Mouse (Mus musculus) heart, postnatal 0 days (tissue): ENCODE data around the gene Ros1. TPM values are rescaled to one million over a fixed set of nuclear protein-coding genes. Genes with fewer than 3 reads are reported as not detected.

Experiments
- ATAC-seq: fragments of 200-750 bp; cut with Nextera tagmentation; 2 replicates; pipeline ENCODE4 v1.8.0; 2017; ENCODE audit warnings: low read depth, moderate number of reproducible peaks, moderate library complexity; ENCODE audit not compliant: insufficient read depth
- DNase-seq: peaks from one replicate; pipeline ENCODE4 v3.0.0-alpha.2; 2016; ENCODE audit warnings: low spot score
- H3K27ac ChIP-seq: fragments of 300-500 bp; sonication (generic); 2 replicates; pipeline ENCODE4 v1.5.1; 2014; ENCODE audit warnings: low read depth, mild to moderate bottlenecking
- H3K27me3 ChIP-seq: fragments of 300-500 bp; sonication (generic); 2 replicates; pipeline ENCODE4 v1.6.1; 2014; ENCODE audit warnings: low read length, mixed read lengths; ENCODE audit not compliant: control insufficient read depth, insufficient read depth
- H3K36me3 ChIP-seq: fragments of 300-500 bp; sonication (generic); replicated peaks from 2 replicates; pipeline ENCODE4 v1.6.1; 2014; ENCODE audit warnings: low read length, mixed read lengths; ENCODE audit not compliant: control insufficient read depth, insufficient read depth
- H3K4me1 ChIP-seq: fragments of 300-500 bp; sonication (generic); 2 replicates; pipeline ENCODE4 v1.6.1; 2014; ENCODE audit warnings: antibody characterized with exemption; ENCODE audit not compliant: control insufficient read depth, insufficient read depth
- H3K4me2 ChIP-seq: fragments of 300-500 bp; sonication (generic); 2 replicates; pipeline ENCODE4 v1.6.1; 2014; ENCODE audit warnings: low read depth, mild to moderate bottlenecking, low read length, moderate library complexity
- H3K4me3 ChIP-seq: fragments of 300-500 bp; sonication (generic); 2 replicates; pipeline ENCODE4 v1.5.1; 2014; ENCODE audit warnings: low read depth, low read length
- H3K9ac ChIP-seq: fragments of 300-500 bp; sonication (generic); replicated peaks from 2 replicates; pipeline ENCODE4 v1.6.1; 2014; ENCODE audit warnings: low read depth, low read length, mixed read lengths
- H3K9me3 ChIP-seq: fragments of 300-500 bp; sonication (generic); replicated peaks from 2 replicates; pipeline ENCODE4 v1.6.1; 2016; ENCODE audit warnings: low read length; ENCODE audit not compliant: control insufficient read depth
- CTCF ChIP-seq: IDR thresholded peaks from 2 replicates; pipeline ENCODE4 v1.5.1; 2016; ENCODE audit warnings: antibody characterized with exemption, control low read depth, low read depth
- EP300 ChIP-seq: IDR thresholded peaks from 2 replicates; pipeline ENCODE4 v1.6.1; 2016; ENCODE audit warnings: antibody characterized with exemption, low read depth
- WGBS: fragments of 180-500 bp; shearing (Covaris S2); extraction: QIAGEN DNeasy Blood & Tissue Kit; methylation state at CpG from one replicate; pipeline ENCODE4 v1.1.7; 2014; 5-methylcytosine and 5-hydroxymethylcytosine counted together
- polyA plus RNA-seq: library from polyadenylated mRNA; unstranded; fragments of >200 nt; fragmentation: Nextera tagmentation; extraction: Ambion mirVana; gene quantifications from 2 replicates; pipeline ENCODE4 v1.2.1, GENCODE M21; 2015
- total RNA-seq: library from RNA; depleted of rRNA; stranded (reverse); fragments of >200 nt; gene quantifications from 2 replicates; pipeline ENCODE4 v1.2.3, GENCODE M21; 2014; ENCODE audit warnings: low replicate concordance

The Ros1 gene
- total and polyA plus RNA-seq, 2 experiments from 2014 or later = not detected

DNA sequence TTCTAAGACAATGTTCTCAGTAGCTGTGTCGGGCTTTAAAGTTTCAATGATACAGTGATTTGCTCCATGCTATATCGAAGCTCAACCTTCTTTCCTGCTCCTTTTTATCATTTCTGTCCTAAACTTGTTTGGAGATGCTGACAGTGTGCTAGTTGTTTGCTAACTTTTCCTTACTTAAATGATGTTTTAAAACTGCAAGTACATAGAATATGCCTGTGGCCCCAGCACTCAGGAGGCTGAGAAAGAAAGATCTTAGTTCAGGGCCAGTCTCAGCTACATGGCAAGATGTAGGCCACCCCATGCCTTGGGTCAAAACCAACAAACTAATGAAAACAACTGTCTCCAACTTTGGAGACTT lies 171.0 kb downstream of the Ros1 start:
- WGBS = 33% methylated on average over 2 of the region's 2 CpGs
- TF ChIP-seq CTCF (no peak), EP300 (no peak)
- Histone ChIP-seq H3K36me3 (no peaks in the 10 kb centered on the region), H3K4me1 (peaks cover 14% of the 10 kb centered on the region; the same call in 1 of the 2 replicates), H3K4me3 (no peak overlapping the region), H3K27me3 (peaks cover 95% of the 10 kb centered on the region), H3K9me3 (no peaks in the 10 kb centered on the region), H3K4me2 (no peak overlapping the region), H3K9ac (no peak overlapping the region), H3K27ac (no peak overlapping the region)
- ATAC-seq (no peak), DNase-seq (no peak)

GRCm38 (mm10) chr10:52023213-52024052 lies 171.6 kb downstream of the Ros1 start:
- no peak overlapping the region for H3K9ac ChIP-seq
- peaks cover 14% of the 10 kb centered on the region; the same call in 1 of the 2 replicates for H3K4me1 ChIP-seq
- 7% methylated on average over 17 of the region's 17 CpGs for WGBS
- no peak for DNase-seq
- peak overlapping the region; percentile 74; the same call in 1 of the 2 replicates for H3K4me2 ChIP-seq
- ATAC-seq = no peak
- TF ChIP-seq EP300 (no peak), CTCF (no peak)
- peaks cover 89% of the 10 kb centered on the region for H3K27me3 ChIP-seq
- H3K4me3 ChIP-seq = peak overlapping the region; percentile 51
- no peaks in the 10 kb centered on the region for H3K36me3 ChIP-seq
- no peaks in the 10 kb centered on the region for H3K9me3 ChIP-seq
- no peak overlapping the region for H3K27ac ChIP-seq

DNA sequence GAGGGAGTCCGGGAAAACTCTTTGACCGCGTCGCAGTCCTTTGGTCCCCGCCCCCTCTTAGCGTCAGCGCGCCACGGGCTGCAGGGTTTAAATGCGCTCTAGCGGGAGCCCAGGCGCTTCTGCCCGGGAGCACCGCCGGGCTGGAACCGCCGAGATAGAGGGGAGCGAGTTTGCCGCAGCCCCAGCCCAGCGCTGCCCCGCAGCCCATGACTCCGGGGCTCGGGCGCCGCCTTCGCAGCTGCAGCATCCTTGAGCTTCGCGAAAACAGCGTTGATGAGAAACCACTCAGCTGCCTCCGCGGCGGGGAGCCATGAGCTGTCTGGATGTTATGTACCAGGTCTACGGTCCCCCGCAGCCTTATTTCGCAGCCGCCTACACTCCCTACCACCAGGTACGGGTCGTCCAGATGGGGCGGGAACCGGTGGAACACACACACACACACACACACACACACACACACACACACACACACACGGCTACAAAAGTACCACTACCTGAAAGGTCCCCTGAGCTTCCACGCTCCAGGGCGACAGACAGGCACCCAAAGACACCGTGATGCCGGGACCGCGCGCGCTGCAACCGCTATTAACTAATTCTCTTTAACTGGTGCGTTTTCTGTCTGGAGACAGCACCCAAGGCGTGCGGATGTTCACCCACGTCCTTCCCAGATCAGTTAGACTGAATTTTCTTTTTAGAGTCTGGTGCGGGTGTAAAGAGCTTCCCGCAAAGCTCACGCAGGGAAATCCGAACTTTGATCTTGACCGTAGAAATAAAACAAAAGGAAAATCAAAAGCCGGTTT lies 172.4 kb downstream of the Ros1 start, which contains the start of gene Vgll2:
TSS of gene Vgll2 (plus strand) at position 90 of the 800 bp plus-strand sequence.
- WGBS = 1% methylated on average over 59 of the region's 60 CpGs
- Histone ChIP-seq H3K4me2 (peak within 1 kb of the TSS; percentile 74), H3K9ac (no peak within 1 kb of the TSS), H3K4me3 (peak within 1 kb of the TSS; percentile 51), H3K27ac (no peak within 1 kb of the TSS), H3K27me3 (peaks cover 81% of the 10 kb centered on the region), H3K4me1 (peaks cover 14% of the 10 kb centered on the region; the same call in 1 of the 2 replicates), H3K9me3 (no peaks in the 10 kb centered on the region), H3K36me3 (no peaks in the 10 kb centered on the region)
- ATAC-seq (peak; percentile 33; the same call in 1 of the 2 replicates), DNase-seq (no peak)
- TF ChIP-seq CTCF (no peak), EP300 (no peak)

DNA sequence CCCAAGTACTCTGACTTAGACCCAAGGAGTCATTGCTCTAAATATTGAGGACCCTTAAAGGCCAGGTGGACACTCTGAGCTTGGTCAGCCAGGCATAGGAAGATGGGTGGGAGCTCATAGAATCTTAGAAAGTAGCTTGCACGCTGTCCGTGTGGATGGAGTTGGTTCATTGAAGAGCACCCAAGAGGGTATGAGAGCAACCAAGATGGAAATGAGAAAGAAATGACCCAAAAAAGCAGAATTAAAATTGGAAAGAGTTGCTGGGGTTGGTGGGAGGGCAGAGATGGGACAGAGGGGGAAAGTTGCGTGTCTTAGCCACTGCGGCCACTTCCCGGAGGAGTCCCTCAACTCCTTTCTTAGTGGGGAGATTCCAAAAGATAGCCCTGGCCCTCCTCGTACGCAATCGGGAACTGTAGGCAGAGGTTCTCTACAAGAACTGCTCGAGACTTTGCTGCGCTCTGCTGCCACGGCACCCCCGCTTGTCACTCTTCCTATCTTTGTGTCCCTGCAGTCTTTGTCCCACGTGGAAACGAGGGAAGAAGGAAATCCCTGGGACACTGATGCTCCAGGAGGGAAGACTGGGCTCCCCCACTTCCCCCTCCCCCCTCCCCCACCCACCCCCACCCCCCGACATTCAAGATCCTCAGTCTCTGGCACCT lies 173.2 kb downstream of the Ros1 start:
- no peak overlapping the region for H3K9ac ChIP-seq
- 1% methylated on average over 13 of the region's 15 CpGs for WGBS
- H3K4me2 ChIP-seq = peak overlapping the region; percentile 74
- H3K36me3 ChIP-seq = no peaks in the 10 kb centered on the region
- DNase-seq = no peak
- no peaks in the 10 kb centered on the region for H3K9me3 ChIP-seq
- H3K4me3 ChIP-seq = peak overlapping the region; percentile 51
- TF ChIP-seq CTCF = no peak
- TF ChIP-seq EP300 = no peak
- no peak overlapping the region for H3K27ac ChIP-seq
- peaks cover 10% of the 10 kb centered on the region; the same call in 1 of the 2 replicates for H3K4me1 ChIP-seq
- ATAC-seq = no peak
- peaks cover 74% of the 10 kb centered on the region for H3K27me3 ChIP-seq

DNA sequence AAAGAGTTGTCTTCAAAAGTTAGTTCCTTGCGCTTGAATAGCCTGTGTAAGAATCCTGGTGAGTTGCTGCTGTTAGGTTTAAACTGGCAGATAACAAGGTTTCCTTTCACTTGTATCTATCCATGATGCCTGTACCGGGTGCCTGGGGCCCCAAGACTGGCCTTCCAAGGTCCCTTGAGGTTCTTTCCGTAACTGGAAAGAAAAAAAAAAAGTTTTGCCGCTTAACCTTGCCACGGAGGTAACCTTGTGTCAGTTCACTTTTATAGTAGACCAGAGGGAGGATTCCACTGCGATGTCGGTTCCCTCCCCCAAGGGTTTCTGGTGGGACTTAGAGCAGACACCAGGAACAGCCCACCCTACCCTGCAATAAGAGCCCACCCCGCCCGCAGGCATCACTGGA lies 173.8 kb downstream of the Ros1 start:
- Histone ChIP-seq H3K4me1 (peaks cover 10% of the 10 kb centered on the region; the same call in 1 of the 2 replicates), H3K27me3 (peaks cover 67% of the 10 kb centered on the region), H3K4me2 (no peak overlapping the region), H3K9me3 (no peaks in the 10 kb centered on the region), H3K27ac (no peak overlapping the region), H3K9ac (no peak overlapping the region), H3K4me3 (no peak overlapping the region), H3K36me3 (no peaks in the 10 kb centered on the region)
- TF ChIP-seq EP300 (no peak), CTCF (no peak)
- DNase-seq (no peak), ATAC-seq (no peak)
- 4% methylated on average over 9 of the region's 9 CpGs for WGBS
